Mouse (Mus musculus) midbrain, embryonic 11.5 days (tissue): ENCODE measurements at regions not wholly inside any gene's neighbourhood (a gene's known extent, or its start where the extent isn't known, plus 50 kb on each side); places are given as distances from the start of the nearest gene placed in this dataset.

ENCODE experiments used
- ATAC-seq: fragments of 200-750 bp; cut with Nextera tagmentation; 2 replicates; pipeline ENCODE4 v1.8.0; 2017; ENCODE audit warnings: moderate TSS enrichment, moderate library complexity; ENCODE audit not compliant: low FRiP score
- DNase-seq: peaks from one replicate; pipeline ENCODE4 v3.0.0; 2015; ENCODE audit warnings: low spot score; ENCODE audit errors: missing footprints
- H3K27ac ChIP-seq: fragments of 300-500 bp; sonication (generic); 2 replicates; pipeline ENCODE4 v1.5.1; 2014; ENCODE audit warnings: low read depth, low read length
- H3K27me3 ChIP-seq: fragments of 300-500 bp; sonication (generic); 2 replicates; pipeline ENCODE4 v1.6.1; 2014; ENCODE audit warnings: mild to moderate bottlenecking, low read length, moderate library complexity, mixed read lengths; ENCODE audit not compliant: control insufficient read depth, insufficient read depth
- H3K36me3 ChIP-seq: fragments of 300-500 bp; sonication (generic); 2 replicates; pipeline ENCODE4 v1.6.1; 2014; ENCODE audit warnings: mild to moderate bottlenecking, low read length, moderate library complexity, mixed read lengths; ENCODE audit not compliant: control insufficient read depth, insufficient read depth
- H3K4me1 ChIP-seq: fragments of 300-500 bp; sonication (generic); 2 replicates; pipeline ENCODE4 v1.6.1; 2014; ENCODE audit warnings: low read length; ENCODE audit not compliant: control insufficient read depth, insufficient read depth
- H3K4me2 ChIP-seq: fragments of 300-500 bp; sonication (generic); 2 replicates; pipeline ENCODE4 v1.6.1; 2014; ENCODE audit warnings: mild to moderate bottlenecking, moderate library complexity
- H3K4me3 ChIP-seq: fragments of 300-500 bp; sonication (generic); 2 replicates; pipeline ENCODE4 v1.5.1; 2014; ENCODE audit warnings: low read depth, low read length
- H3K9ac ChIP-seq: fragments of 300-500 bp; sonication (generic); 2 replicates; pipeline ENCODE4 v1.6.1; 2014; ENCODE audit warnings: low read length
- H3K9me3 ChIP-seq: fragments of 300-500 bp; sonication (generic); 2 replicates; pipeline ENCODE4 v1.6.1; 2016; ENCODE audit warnings: low read length; ENCODE audit not compliant: control insufficient read depth
- WGBS: fragments of 180-500 bp; shearing (Covaris S2); extraction: QIAGEN DNeasy Blood & Tissue Kit; methylation state at CpG from one replicate; pipeline ENCODE4 v1.1.7; 2014; 5-methylcytosine and 5-hydroxymethylcytosine counted together

DNA sequence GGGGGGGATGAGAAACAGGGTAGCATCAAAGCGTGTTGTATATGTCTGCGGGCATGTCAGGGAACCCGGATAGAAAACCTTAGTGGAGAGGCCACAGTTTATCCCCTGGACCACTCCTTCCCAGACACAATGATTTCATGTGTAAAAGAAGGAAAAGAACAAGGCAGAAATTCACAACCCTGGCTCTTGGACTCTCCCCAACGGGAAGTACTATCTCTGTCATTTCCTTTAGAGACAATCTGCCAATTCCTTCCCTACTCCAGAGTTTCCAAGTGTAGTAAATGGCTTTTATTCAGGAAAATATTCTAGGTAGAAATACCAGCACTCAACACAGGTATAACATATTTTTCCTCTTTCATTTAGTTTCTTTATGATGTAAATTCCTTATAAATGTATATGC is 141.7 kb upstream of the Ccn2 start:
- 89% methylated on average over 4 of the region's 4 CpGs for WGBS
- no peak for ATAC-seq

GRCm38 (mm10) chr10:24458667-24459066 is 136.6 kb upstream of the Ccn2 start:
- H3K36me3 ChIP-seq, result no peaks in the 10 kb centered on the region
- H3K9me3 ChIP-seq, result no peaks in the 10 kb centered on the region
- no peaks in the 10 kb centered on the region; the same call in 1 of the 2 replicates for H3K4me1 ChIP-seq
- 84% methylated on average over 2 of the region's 2 CpGs for WGBS
- no peak overlapping the region for H3K9ac ChIP-seq
- H3K27me3 ChIP-seq, result no peaks in the 10 kb centered on the region
- ATAC-seq, result no peak
- no peak overlapping the region for H3K27ac ChIP-seq
- H3K4me3 ChIP-seq, result no peak overlapping the region
- no peak overlapping the region for H3K4me2 ChIP-seq
- no peak for DNase-seq

More for the DNA sequence above, 141.7 kb upstream of the Ccn2 start:
- no peak overlapping the region for H3K4me2 ChIP-seq
- no peaks in the 10 kb centered on the region for H3K36me3 ChIP-seq
- H3K9ac ChIP-seq, result no peak overlapping the region
- H3K9me3 ChIP-seq, result no peaks in the 10 kb centered on the region
- no peaks in the 10 kb centered on the region for H3K27me3 ChIP-seq
- no peak for DNase-seq
- no peak overlapping the region for H3K27ac ChIP-seq
- H3K4me3 ChIP-seq, result no peak overlapping the region
- H3K4me1 ChIP-seq, result no peaks in the 10 kb centered on the region

DNA sequence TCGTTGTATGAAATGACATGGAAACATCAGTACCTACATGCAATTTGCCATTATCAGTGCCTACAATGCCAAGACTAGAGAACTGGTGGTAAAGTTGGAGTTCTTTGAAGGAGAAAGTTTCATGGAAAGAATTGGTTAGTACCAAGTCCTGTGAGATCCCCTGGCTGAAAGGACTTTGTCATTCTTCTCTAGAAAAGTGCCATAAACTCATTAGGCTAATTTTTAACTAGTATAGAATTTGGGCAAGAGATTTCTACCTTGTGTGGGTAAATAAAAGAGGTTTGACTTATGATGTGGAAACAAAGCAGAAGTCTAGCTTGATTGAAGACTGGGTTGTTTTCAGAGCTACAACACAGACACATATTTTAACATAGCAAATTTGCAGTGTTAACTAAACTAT is 131.4 kb upstream of the Ccn2 start:
- Histone ChIP-seq H3K4me1 (no peaks in the 10 kb centered on the region; the same call in 1 of the 2 replicates), H3K36me3 (no peaks in the 10 kb centered on the region), H3K4me3 (no peak overlapping the region), H3K4me2 (no peak overlapping the region), H3K9ac (no peak overlapping the region), H3K9me3 (no peaks in the 10 kb centered on the region), H3K27ac (no peak overlapping the region), H3K27me3 (no peaks in the 10 kb centered on the region)
- ATAC-seq (no peak), DNase-seq (no peak)
- WGBS, result 85% methylated on average over 1 of the region's 1 CpGs

DNA sequence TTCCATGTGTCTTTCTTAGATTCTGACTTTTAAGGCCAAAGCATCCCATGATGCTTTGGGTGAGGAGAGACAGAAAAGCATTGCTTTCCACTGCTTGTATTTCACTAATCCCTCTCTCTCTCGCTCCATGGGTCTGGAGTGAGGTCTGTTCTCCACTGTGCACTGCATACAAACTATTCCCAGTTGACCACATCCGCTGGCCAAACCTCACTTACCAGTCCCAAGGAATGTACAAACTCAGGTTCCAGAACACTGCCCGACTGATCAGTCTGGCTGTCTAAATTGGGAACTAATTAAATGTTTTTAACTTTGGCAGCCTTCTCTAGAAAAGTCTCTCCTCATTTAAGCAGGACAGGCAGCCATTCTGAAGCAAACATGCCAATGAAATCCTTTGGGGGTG is 130.9 kb upstream of the Ccn2 start:
- no peaks in the 10 kb centered on the region for H3K9me3 ChIP-seq
- H3K27me3 ChIP-seq, result no peaks in the 10 kb centered on the region
- no peak for ATAC-seq
- H3K4me3 ChIP-seq, result no peak overlapping the region
- H3K9ac ChIP-seq, result no peak overlapping the region
- H3K27ac ChIP-seq, result no peak overlapping the region
- no peaks in the 10 kb centered on the region; the same call in 1 of the 2 replicates for H3K4me1 ChIP-seq
- no peak overlapping the region for H3K4me2 ChIP-seq
- no peak for DNase-seq
- no peaks in the 10 kb centered on the region for H3K36me3 ChIP-seq
- 76% methylated on average over 3 of the region's 3 CpGs for WGBS

DNA sequence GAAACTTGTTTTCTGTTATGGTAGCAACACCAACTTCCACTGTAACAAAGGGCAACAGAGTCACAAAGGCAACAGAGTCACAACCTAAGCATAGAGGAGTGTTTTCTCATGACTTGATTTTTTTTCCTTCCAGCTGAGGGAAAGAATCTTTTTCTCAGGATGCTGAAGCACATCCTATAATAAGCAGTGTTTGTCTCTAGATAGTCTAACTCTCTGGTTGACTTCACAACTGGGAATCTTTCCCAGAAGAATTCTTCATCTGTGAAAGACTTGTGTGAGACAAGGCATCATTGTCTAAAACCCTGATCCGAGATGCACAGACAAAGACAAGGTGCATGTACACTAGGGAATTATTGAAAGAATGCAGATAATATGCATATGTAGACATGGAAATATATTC is 125.5 kb upstream of the Ccn2 start:
- Histone ChIP-seq H3K4me3 (no peak overlapping the region), H3K4me2 (no peak overlapping the region), H3K4me1 (no peaks in the 10 kb centered on the region), H3K27me3 (no peaks in the 10 kb centered on the region), H3K36me3 (no peaks in the 10 kb centered on the region), H3K9ac (no peak overlapping the region), H3K9me3 (no peaks in the 10 kb centered on the region), H3K27ac (no peak overlapping the region)
- WGBS, result 76% methylated on average over 1 of the region's 1 CpGs
- no peak for ATAC-seq
- DNase-seq, result no peak

GRCm38 (mm10) chr10:24471521-24471920 is 123.7 kb upstream of the Ccn2 start:
- no peaks in the 10 kb centered on the region for H3K9me3 ChIP-seq
- DNase-seq (no peak), ATAC-seq (no peak)
- no peak overlapping the region for H3K27ac ChIP-seq
- H3K4me1 ChIP-seq, result no peaks in the 10 kb centered on the region
- no peaks in the 10 kb centered on the region for H3K36me3 ChIP-seq
- WGBS, result 85% methylated on average over 2 of the region's 2 CpGs
- H3K4me3 ChIP-seq, result no peak overlapping the region
- no peaks in the 10 kb centered on the region for H3K27me3 ChIP-seq
- no peak overlapping the region for H3K9ac ChIP-seq
- no peak overlapping the region for H3K4me2 ChIP-seq

DNA sequence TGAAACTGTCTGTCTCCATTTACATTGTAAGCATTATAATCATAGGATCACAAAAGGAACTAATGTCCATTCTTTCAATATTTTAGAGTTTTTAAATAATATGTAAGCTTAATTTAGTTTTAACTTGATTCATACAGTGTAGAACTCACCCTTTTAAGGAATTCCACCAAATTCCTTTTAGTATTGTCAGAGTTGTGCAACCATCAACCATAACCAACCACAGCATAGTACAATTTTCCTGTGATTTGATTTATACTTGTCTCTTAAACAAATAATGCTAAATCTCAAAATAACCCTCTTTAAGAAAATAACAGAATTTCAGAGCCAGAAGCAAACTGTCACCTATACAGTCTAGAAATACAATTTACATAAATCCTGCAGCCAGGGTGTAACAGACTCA is 119.0 kb upstream of the Ccn2 start:
- DNase-seq (no peak), ATAC-seq (no peak)
- no peaks in the 10 kb centered on the region for H3K9me3 ChIP-seq
- H3K4me1 ChIP-seq, result no peaks in the 10 kb centered on the region
- H3K4me3 ChIP-seq, result no peak overlapping the region
- no peaks in the 10 kb centered on the region for H3K36me3 ChIP-seq
- no peak overlapping the region for H3K9ac ChIP-seq
- H3K27me3 ChIP-seq, result no peaks in the 10 kb centered on the region
- no peak overlapping the region for H3K4me2 ChIP-seq
- no peak overlapping the region for H3K27ac ChIP-seq

GRCm38 (mm10) chr10:24478535-24478934 is 116.7 kb upstream of the Ccn2 start:
- no peaks in the 10 kb centered on the region for H3K9me3 ChIP-seq
- no peak for ATAC-seq

GRCm38 (mm10) chr10:24479148-24479547 is 116.1 kb upstream of the Ccn2 start:
- no peaks in the 10 kb centered on the region for H3K9me3 ChIP-seq
- H3K36me3 ChIP-seq, result no peaks in the 10 kb centered on the region
- H3K4me2 ChIP-seq, result no peak overlapping the region
- H3K9ac ChIP-seq, result no peak overlapping the region
- H3K27me3 ChIP-seq, result no peaks in the 10 kb centered on the region
- ATAC-seq, result no peak
- no peak overlapping the region for H3K4me3 ChIP-seq
- DNase-seq, result no peak
- no peak overlapping the region for H3K27ac ChIP-seq
- WGBS, result 83% methylated on average over 11 of the region's 11 CpGs
- no peaks in the 10 kb centered on the region for H3K4me1 ChIP-seq

More at GRCm38 (mm10) chr10:24478535-24478934, 116.7 kb upstream of the Ccn2 start:
- Histone ChIP-seq H3K4me1 (no peaks in the 10 kb centered on the region), H3K4me3 (no peak overlapping the region), H3K9ac (no peak overlapping the region), H3K27me3 (no peaks in the 10 kb centered on the region), H3K36me3 (no peaks in the 10 kb centered on the region), H3K27ac (no peak overlapping the region), H3K4me2 (no peak overlapping the region)
- 94% methylated on average over 2 of the region's 2 CpGs for WGBS
- DNase-seq, result no peak
